Mouse (Mus musculus) retina, postnatal 7 days (tissue): ENCODE measurements at regions not wholly inside any gene's neighbourhood (a gene's known extent, or its start where the extent isn't known, plus 50 kb on each side); places are given as distances from the start of the nearest gene placed in this dataset.

Experiments used
- DNase-seq: peaks from one replicate; pipeline ENCODE4 v3.0.0-alpha.2; 2012; ENCODE audit warnings: low read depth, low spot score

- no peak for DNase-seq
Measured at GRCm38 (mm10) chr13:90376207-90376606, 286.8 kb upstream of the Xrcc4 start.

- no peak for DNase-seq
Measured at GRCm38 (mm10) chr13:90371415-90372150, 282.2 kb upstream of the Xrcc4 start.

GRCm38 (mm10) chr13:90370746-90371414 lies 281.5 kb upstream of the Xrcc4 start:
- DNase-seq = no peak

GRCm38 (mm10) chr13:90364518-90365027 lies 275.2 kb upstream of the Xrcc4 start:
- DNase-seq = no peak

- DNase-seq = no peak
Measured at GRCm38 (mm10) chr13:90359861-90360601, 270.6 kb upstream of the Xrcc4 start.

- no peak for DNase-seq
Measured at GRCm38 (mm10) chr13:90358149-90358548, 268.7 kb upstream of the Xrcc4 start.

- no peak for DNase-seq
Measured at GRCm38 (mm10) chr13:90355602-90356001, 266.2 kb upstream of the Xrcc4 start.

GRCm38 (mm10) chr13:90342823-90343222 lies 253.4 kb upstream of the Xrcc4 start:
- no peak for DNase-seq

- no peak for DNase-seq
Measured at GRCm38 (mm10) chr13:90341597-90342212, 252.3 kb upstream of the Xrcc4 start.

GRCm38 (mm10) chr13:90340647-90341160 lies 251.3 kb upstream of the Xrcc4 start:
- no peak for DNase-seq

GRCm38 (mm10) chr13:90337591-90337990 lies 248.2 kb upstream of the Xrcc4 start:
- DNase-seq = no peak

- DNase-seq = no peak
Measured at GRCm38 (mm10) chr13:90335741-90336037, 246.3 kb upstream of the Xrcc4 start.

GRCm38 (mm10) chr13:90334934-90335740 lies 245.7 kb upstream of the Xrcc4 start:
- DNase-seq = no peak

GRCm38 (mm10) chr13:90334286-90334685 lies 244.9 kb upstream of the Xrcc4 start:
- no peak for DNase-seq

- no peak for DNase-seq
Measured at GRCm38 (mm10) chr13:90325226-90325625, 235.8 kb upstream of the Xrcc4 start.

- no peak for DNase-seq
Measured at GRCm38 (mm10) chr13:90313209-90313978, 224.0 kb upstream of the Xrcc4 start.

GRCm38 (mm10) chr13:90310482-90310881 lies 221.1 kb upstream of the Xrcc4 start:
- DNase-seq = no peak

GRCm38 (mm10) chr13:90300481-90300880 lies 211.1 kb upstream of the Xrcc4 start:
- DNase-seq = no peak

- DNase-seq = no peak
Measured at GRCm38 (mm10) chr13:90294648-90295007, 205.2 kb upstream of the Xrcc4 start.
